Mouse (Mus musculus) natural killer cell, adult 2 months (primary cell): ENCODE results near the gene Nacc1.

ENCODE experiments used
- DNase-seq, 2 experiments: peaks; one replicate each; pipeline ENCODE4 v3.0.0; 2022; ENCODE audit warnings: low spot score in 2 of 2

Gene Nacc1

GRCm38 (mm10) chr8:84687705-84688100 lies at the start of gene Nacc1:
Gene Nacc1 (minus strand): TSS chr8:84687862.
- DNase-seq: peak; percentile 74 to 82

- DNase-seq: no peak
These were observed 48.9 kb upstream of the Nacc1 start for GRCm38 (mm10) chr8:84736521-84736920.

- no peak for DNase-seq
These were observed 47.9 kb upstream of the Nacc1 start for GRCm38 (mm10) chr8:84735597-84735996.

GRCm38 (mm10) chr8:84734680-84735079 lies 47.0 kb upstream of the Nacc1 start:
- no peak for DNase-seq

- no peak for DNase-seq
These were observed 46.3 kb upstream of the Nacc1 start for GRCm38 (mm10) chr8:84733959-84734358.

GRCm38 (mm10) chr8:84732996-84733395 lies 45.3 kb upstream of the Nacc1 start:
- DNase-seq: no peak

GRCm38 (mm10) chr8:84732545-84732944 lies 44.9 kb upstream of the Nacc1 start:
- DNase-seq: no peak

GRCm38 (mm10) chr8:84731371-84732177 lies 43.9 kb upstream of the Nacc1 start:
- DNase-seq: no peak

GRCm38 (mm10) chr8:84730541-84731370 lies 43.1 kb upstream of the Nacc1 start:
- DNase-seq: no peak

- no peak for DNase-seq
These were observed 42.3 kb upstream of the Nacc1 start for GRCm38 (mm10) chr8:84729921-84730362.

GRCm38 (mm10) chr8:84728474-84728873 lies 40.8 kb upstream of the Nacc1 start:
- no peak for DNase-seq

GRCm38 (mm10) chr8:84725941-84726259 lies 38.2 kb upstream of the Nacc1 start:
- no peak for DNase-seq

GRCm38 (mm10) chr8:84725246-84725940 lies 37.7 kb upstream of the Nacc1 start:
- no peak for DNase-seq

- DNase-seq: no peak
These were observed 37.0 kb upstream of the Nacc1 start for GRCm38 (mm10) chr8:84724683-84725082.

- no peak for DNase-seq
These were observed 35.9 kb upstream of the Nacc1 start for GRCm38 (mm10) chr8:84723571-84723900.

- DNase-seq: peak; percentile 44 to 45
These were observed 35.3 kb upstream of the Nacc1 start, which contains the start of gene G430095P16Rik for GRCm38 (mm10) chr8:84722850-84723570. Gene G430095P16Rik (plus strand): TSS chr8:84723007.

- no peak for DNase-seq
These were observed 34.8 kb upstream of the Nacc1 start for GRCm38 (mm10) chr8:84722530-84722849.

- no peak for DNase-seq
These were observed 31.5 kb upstream of the Nacc1 start for GRCm38 (mm10) chr8:84718959-84719690.

- DNase-seq: no peak
These were observed 30.8 kb upstream of the Nacc1 start for GRCm38 (mm10) chr8:84718476-84718875.

GRCm38 (mm10) chr8:84716790-84717189 lies 29.1 kb upstream of the Nacc1 start:
- no peak for DNase-seq

- no peak for DNase-seq
These were observed 28.3 kb upstream of the Nacc1 start for GRCm38 (mm10) chr8:84715893-84716468.
